Mouse (Mus musculus) Muller cell, postnatal 12 days (primary cell): ENCODE measurements around the gene Pard6a.

Experiments used
- DNase-seq: peaks from one replicate; pipeline ENCODE4 v3.0.0-alpha.2; 2015; ENCODE audit errors: inconsistent ontology term

Gene Pard6a

DNA sequence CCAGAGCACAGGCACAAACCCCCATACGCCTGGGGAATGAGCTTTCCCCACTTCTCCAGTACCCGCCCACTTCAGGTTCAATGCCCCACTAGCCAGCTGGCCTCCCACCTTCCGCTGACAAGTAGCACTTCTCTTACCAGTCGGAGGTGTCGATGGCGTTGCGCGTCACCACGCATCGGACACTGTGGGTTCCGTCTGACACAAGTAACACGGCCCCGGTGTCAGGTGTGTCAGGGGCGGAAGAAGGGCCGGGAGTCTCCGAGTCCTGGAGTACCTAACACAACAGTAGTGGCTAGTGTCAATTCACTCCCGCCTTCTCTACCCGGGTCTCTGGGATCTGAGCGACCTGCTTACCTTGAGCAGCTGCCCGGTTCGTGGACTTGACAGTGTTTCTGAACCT lies 382 bp upstream of the Pard6a start:
- DNase-seq: no peak

DNA sequence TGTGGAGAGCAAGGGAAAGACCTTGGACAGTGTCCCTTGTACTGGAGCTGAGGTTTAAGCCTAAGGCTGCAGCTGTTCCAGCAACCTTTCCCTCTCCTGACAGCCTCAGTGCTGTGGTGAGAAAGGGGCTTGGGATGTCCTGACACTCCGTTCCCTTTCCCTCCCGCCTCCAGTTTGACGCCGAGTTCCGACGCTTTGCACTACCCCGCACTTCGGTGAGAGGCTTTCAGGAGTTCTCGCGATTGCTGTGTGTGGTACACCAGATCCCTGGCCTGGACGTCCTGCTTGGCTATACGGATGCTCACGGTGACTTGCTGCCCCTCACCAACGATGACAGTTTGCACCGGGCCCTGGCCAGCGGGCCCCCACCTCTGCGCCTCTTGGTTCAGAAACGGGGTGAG lies 1.1 kb downstream of the Pard6a start:
- DNase-seq: no peak

DNA sequence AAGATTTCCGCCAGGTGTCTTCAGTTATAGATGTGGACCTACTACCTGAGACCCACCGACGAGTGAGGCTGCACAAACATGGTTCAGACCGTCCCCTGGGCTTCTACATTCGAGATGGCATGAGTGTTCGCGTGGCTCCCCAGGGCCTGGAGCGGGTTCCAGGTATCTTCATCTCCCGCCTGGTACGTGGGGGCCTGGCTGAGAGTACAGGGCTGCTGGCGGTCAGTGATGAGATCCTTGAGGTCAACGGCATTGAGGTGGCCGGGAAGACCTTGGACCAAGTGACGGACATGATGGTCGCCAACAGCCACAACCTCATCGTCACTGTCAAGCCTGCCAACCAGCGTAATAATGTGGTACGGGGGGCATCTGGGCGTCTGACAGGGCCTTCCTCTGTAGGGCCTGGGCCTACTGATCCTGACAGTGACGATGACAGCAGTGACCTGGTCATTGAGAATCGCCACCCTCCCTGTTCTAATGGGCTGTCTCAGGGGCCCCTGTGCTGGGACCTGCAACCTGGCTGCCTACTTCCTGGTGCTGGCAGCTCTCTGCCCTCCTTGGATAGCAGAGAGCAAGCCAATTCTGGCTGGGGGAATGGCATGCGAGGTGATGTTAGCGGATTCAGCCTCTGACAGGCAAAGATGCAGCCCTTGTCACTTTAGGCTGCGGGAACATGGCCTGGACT lies 1.9 kb downstream of the Pard6a start:
- no peak for DNase-seq

DNA sequence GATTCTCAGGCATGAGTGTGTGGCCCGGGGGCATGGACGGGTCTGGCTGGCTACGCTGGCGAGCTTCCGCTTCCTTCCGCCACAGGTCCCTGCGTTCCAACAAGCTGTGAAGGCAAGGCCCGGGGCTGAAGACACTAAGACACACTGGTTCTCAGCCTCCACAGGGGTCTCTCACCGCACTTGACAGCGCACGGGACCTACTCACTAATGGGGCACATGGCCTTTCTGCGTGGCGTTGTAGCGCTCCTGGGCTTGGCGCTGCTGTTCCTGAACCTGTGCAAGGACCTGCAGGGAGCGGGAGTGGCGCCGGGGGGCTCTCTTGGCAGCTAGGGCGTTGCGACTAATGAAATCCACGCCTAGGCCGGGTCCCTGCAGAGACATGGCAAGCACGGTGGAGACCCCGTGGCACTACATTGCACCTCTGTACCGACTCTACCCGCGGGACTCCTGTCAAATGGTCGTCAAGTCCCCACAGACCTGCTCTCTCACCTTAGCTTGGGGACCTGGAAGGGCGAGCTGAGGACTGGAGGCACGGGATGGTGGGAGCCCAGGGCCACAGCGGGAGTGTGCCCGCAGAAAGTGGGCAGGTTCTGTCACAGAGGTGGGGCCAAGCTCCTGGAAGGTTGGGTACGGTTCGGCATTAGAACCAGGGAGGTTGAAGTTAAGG lies 3.3 kb downstream of the Pard6a start:
- DNase-seq: no peak

DNA sequence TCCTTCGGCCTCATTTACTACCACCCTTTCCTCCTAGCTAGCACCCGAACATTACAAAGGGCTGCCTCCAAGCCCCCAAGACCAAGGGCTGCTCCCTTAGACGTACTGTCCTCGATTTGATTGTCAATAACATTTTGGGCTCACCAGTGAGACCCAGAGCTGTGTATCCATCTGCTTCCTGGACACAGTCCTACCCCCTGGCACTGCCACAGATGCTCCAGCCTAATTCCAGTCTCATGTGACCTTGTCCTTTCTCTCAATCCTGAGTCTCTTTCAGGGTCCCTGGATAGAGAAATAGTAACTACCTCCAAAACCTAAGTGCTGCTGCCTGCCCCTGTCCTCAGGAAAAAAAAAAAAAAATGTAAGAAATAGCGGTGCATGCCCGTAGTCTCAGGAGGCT lies 4.0 kb downstream of the Pard6a start:
- no peak for DNase-seq

DNA sequence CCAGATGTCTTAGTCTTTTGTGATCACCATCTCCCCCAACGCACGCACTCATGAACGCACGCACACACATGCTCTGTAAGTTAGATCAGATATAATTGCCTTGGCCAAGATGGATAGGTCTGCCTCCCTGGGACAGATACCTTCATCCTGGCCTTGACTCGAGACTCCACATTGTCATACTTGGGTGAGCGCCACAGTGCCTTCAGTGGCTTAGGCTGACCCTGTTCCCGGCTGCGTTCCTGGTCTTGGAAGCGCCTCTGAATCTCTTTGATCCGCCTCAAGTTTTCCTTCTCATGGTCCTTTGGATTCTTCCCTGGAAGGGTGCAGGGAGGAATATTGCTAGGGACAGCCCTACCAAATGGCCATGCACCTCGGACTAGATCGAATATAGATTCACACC lies 5.5 kb downstream of the Pard6a start:
- no peak for DNase-seq

DNA sequence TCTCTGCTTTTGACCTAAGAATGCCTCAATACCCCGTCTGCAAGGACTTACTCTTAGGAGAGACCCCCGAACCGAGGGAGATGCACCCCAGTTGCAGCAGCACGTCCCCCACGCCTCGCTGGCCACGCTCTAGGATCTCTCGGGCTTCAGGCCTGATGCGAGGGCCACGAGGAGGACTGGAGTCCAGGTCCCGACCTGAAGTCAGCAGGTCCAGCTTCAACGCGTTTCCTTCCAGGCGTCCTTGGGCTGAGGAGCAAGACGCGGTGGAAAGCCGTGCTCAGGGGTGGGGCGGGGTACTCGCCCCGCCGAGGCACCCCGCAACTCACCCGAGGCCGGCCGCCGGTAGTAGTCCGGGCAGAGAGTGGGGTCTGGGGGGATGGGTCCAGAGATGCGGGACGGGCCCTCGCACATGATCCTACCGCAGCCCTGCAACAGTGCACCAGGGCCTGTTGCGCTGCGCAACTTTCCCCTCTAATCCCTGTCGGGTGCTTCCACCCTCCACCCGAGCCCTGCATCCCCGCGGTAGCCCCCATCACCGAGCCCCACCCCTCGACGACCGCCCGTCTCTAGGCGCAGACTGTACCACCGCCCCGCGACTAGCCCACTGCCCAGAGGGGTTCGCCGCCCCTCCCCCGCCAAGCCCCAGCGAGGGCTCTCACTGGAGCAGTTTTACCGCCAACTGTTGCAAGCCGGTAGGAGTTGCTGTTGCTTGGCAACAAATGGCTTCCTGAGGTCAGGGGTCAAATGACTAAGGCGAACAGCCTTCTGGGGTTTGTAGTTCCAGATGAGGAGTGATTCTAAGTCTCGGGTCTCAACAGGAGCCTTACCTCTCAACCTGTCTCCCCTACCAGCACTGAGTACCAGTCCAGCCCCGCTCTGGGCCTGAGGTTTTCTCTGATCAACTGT lies 6.8 kb downstream of the Pard6a start, which contains the start of the genes 4933405L10Rik and Enkd1:
4933405L10Rik (plus strand) TSS at position 158 of the 906 bp plus-strand sequence.
Enkd1 (minus strand) TSS at position 713 of the 906 bp plus-strand sequence.
- DNase-seq: peak; percentile 74

DNA sequence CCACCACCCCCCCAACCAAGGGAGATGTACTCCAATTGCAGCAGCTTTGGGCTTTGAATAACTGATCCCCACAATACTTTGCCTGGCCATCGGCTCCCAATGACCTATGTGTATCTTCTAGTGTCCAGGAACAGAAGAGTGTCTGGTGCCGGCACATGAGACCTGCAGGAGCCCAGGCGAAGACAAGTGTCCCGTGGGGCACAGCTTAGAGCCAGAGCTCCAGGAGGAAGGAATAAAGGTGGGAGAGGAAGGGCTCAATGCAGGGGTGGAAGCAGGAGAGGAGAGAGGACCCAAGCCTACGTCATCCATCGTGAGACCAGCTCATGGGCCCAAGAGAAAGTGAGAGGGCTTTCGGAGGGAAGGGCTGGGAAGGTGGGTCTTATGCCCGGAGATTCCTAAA lies 7.7 kb downstream of the Pard6a start:
- DNase-seq: no peak

DNA sequence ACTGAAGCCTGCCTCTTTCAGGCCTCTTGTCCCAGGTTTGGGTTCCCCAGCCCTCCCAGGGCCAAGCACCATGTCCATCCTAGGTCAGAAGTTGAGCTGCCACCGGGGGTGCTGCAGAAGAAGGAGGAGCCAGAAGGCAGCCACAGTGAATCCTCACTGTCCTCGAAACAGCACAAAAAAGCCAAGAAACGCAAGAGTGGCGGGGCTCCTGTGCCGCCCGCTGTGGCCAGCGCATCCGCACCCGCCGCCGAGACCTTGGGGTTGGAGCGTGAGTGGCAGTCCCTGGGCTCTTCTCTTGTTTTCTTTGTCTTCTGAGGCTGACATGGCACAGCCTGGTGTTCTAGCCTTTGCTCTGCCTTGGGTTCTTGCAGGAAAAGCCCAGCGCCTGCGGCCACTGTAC lies 8.4 kb downstream of the Pard6a start:
- no peak for DNase-seq

DNA sequence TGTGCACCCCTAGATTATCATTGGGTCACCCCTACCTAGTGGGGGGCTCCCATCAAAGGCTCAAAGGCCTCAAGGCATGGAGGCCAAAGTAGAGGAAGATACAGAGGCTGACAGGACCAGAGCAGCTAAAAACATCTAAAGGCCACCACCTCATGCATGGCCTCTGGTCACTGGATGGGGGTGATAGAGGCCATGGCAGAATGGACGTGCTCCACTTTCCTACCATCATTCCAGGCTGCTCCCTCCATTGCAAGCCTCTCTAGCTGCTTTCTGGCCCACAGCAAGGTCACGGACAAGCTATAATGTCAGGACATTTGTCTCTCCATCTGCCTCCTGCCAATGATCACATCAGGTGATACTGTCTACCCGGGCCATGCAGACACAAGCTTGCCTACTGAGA lies 11.3 kb downstream of the Pard6a start:
- DNase-seq: no peak

DNA sequence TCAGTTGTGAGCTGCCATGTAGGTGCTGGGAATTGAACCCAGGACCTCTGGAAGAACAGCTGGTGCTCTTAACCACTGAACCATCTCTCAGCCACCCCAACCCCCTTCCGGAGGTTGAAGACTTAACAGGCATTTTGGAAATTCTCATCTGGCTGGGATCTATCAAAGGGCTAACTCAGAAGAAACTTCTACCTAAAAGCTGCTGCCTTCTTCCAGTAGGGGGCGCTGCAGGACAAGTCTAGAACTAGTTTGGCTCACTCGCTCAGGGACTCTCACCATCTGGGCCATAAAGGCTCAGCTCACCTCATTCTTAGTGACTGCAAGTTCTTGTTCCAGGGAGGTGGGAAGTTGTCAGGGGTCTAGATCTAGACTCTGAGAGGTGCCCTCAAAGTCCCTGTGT lies 13.2 kb downstream of the Pard6a start:
- peak; percentile 77 for DNase-seq

DNA sequence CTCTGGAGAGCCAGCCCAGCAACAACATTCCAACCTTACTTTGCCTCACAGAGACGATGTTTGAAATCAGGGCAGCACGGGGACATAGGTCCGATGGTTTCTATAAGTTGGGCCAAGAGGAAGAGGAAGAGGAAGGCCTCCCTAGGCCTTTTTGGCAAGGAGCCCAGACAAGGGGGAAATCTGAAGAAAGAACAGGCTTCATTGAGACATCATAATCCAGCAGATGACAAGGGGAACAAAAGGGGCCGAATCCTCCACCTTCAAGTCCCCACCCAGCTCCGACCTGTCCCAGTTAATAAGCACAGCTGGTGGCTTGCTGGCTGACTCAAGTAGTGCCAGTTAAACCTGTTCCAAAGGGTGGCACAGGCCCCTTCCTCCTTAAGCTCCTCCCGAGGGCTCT lies 14.1 kb downstream of the Pard6a start:
- no peak for DNase-seq

DNA sequence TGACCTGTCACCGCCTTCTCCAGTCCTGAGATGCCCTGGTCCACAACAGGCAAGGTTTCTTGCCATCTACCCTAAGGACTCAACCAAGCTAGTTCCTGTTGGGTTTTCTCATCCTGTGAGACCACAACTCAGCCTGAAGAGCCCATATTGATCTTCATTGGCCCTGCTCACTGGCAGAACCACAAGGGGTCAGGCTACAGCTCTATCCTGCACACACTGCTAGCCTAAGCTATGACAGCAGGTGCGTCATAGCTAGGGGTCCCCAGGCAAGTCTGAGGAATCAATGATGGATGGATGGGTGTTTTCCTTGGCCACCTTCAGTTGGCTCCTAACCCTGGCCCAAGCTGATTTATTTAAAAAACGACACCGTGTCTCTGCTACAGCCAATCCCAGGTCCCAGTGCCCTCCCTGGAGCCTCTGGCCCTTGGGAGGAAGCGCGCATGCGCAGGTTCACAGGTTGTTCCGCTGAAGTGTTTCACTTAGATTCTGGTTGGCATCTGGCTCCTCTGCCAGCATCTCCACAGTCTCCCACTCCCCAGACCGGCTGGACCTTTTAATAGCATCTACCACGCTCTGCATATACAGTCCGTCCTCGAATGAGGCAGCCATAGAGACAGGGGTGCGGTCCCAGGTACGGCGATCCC lies 15.5 kb downstream of the Pard6a start:
- no peak for DNase-seq

DNA sequence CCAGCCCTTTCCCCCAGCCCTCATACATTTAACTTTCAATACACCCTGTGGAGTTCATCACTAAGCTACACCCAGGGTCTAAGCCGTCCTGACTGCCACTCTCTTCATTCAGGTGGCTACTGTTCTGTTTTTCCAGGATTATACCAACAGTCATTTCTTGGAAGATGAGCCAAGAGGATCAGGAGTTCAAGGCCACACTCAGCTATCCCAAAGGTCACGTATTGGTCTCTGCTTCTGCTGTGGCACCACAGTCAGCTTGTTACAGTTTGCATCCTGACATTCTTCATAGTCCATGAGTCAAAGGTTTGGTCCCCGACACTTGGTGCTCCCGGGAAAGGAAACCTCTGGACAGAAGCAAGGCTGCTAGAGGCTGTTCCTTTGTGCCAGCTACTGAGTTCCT lies 18.7 kb downstream of the Pard6a start:
- no peak for DNase-seq

DNA sequence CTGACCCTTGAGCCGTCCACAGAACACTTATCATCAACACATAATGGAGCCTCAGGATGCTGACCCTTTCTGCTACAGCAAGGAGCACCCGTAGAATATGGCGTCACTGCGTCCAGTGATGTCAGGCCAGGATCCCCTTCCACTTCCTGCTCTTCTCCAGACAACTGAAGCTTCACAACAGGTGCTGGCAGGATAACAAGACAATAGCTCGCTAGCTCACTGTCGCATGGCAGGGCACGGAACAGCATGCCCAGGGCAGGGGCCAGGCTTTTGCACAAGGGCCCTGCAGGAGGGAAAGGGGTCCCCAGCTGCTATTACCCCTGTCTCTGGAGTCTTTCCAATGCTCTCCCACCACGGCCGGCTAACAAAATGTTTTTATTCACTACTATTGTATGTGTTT lies 21.9 kb downstream of the Pard6a start:
- DNase-seq: no peak

DNA sequence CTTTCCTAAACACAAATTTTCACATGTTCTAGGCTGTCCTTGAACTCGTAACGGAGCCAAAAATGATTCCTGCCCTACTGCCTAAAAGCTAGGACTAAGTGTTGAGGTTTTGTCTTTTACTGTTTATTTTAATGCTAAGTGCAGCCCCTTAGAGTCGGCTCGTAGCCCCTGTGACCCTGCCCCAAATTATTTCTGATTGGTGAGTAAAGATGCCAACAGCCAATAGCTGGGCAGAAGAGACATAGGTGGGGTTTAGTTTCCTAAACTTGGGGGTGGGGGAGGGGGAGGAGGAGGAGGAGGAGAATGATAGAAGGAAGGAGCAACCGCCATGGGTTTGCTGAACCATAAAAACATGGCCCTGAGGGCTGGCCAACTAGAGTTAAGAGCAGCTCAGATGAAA lies 24.8 kb downstream of the Pard6a start:
- DNase-seq: no peak

DNA sequence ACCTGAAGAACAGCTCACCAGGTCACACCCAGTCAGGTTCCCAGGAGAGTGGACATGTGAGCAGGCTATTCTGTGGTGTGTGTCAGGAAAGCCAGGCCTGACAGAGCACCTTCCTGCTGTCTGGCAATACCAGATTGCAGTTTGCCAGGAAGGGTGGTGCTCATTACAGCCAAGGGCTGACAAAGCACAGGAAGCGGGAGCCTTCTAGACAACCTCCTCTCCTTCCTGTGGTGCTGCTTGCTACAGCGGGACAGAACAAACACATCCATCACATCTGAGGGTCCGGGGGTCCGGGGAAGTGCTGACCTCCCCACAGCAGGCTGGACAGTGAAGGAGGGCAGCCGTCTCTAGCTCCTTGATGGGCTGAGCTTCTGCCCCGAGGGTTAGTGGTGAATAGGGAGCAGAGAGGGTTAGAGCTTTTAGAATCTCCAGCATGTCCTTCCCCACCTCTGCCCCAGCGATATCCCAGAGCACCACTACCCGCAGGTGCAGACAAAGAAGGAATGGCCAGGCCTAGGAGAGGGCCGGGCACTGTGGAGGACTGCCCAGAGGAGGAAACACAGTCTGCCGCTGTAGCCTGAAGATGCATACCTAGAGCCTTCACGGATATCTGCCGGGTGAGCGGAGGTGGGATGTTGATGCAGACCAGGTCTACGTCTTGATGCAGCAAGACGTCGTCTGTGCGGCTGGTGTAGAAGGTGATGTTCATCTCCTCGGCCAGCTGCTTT lies 26.6 kb downstream of the Pard6a start:
- DNase-seq: no peak

DNA sequence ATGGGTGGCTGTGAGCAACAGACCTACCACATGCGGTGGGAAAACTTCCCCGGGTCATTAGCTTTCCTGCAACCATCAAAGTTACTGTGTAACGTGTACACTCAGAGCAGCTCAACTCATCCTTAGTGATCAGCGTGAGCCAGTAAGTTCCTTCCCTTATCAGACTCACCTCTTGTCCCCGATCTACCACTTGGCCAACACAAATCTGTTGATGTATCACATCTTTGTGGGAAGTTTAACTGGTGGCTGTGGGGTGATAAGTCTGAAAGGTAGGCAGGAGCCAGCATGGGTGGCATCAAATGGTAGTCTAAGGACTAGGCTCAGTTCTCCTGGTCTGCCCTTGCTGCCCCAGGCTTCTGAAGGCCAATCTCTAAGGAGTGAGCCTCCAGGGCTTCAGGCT lies 31.2 kb downstream of the Pard6a start:
- DNase-seq: no peak

DNA sequence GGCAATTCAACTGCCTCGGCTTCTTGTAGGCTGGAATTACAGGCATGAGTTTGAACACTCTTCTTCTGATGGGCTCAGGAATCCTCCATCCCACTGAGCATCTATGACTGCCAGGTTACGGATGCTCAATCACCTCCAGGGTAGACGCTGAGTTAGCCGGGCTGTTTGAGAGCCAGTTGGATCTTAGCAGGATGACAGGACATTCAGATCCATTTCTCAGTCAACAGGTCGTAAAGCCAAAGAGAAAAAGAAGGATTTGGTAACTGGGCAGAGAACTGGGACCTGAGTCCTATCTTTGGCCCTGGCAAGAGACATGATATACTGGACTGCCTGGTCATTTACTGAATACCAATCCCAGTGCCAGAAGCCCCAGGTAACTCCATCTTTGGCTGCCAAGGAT lies 38.3 kb downstream of the Pard6a start:
- no peak for DNase-seq

DNA sequence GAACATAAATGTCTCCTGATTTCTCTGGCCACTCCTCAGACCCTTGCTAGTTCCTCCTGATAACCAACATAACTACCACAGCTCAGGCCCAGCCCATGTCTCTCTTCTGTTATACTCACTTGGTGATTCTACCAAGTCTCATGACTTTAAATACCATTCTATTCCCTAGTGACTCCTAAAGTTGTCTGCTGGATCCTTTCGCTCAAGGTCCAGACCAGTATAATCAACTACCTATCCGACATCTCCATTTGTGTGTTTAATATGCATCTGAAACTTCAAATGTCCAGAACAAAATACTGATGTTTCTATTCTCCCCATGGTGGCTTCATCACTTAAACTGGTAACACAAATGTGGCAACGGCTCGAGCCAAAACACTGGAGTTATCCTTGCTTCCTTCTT lies 42.4 kb downstream of the Pard6a start:
- no peak for DNase-seq

DNA sequence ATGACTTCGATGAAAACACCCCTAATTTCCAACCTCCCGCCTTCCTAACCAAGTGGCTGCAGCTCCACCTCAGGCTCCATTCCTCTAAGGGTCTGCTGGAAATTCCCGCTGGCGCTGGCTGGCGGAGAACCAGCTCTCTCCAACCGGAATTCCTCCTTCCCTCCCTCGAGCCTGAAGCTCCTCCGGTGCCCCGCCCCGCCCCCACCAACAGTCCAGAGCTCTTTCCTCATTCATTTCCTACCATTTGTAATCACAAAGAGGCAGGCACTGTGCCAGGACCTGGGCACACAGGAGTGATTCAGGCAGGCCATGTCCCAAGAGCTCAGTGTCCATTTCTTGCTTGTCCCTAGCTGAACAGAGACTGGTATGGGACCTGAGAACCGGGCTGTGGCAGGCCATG lies 49.7 kb downstream of the Pard6a start:
- DNase-seq: peak; percentile 96
